Mouse (Mus musculus) spleen, adult 12 weeks (tissue): ENCODE results near the gene Gm11565.
"Not testable (repeated sequence)": the region's sequence is repeated elsewhere in the genome, so short reads cannot be mapped to it uniquely, and the experiment has no call there.

ENCODE experiments used
- DNase-seq: peaks from one replicate; pipeline ENCODE4 v3.0.0; 2022; ENCODE audit warnings: low spot score

The Gm11565 gene

GRCm38 (mm10) chr11:99914451-99914850, at the start of gene Gm11565:
Gene Gm11565 (plus strand): TSS chr11:99914751.
- no peak for DNase-seq

- DNase-seq: not testable (repeated sequence)
Observed at GRCm38 (mm10) chr11:99873089-99873488, 41.5 kb upstream of the Gm11565 start, which contains the start of gene Krtap9-1. Gene Krtap9-1 (plus strand): TSS chr11:99873389.

- not testable (repeated sequence) for DNase-seq
Observed at GRCm38 (mm10) chr11:99878887-99879286, 35.7 kb upstream of the Gm11565 start, which contains the start of gene Gm11567. Gene Gm11567 (plus strand): TSS chr11:99879187.

GRCm38 (mm10) chr11:99907620-99908019, 6.9 kb upstream of the Gm11565 start, which contains the start of gene Krtap31-1:
Gene Krtap31-1 (plus strand): TSS chr11:99907920.
- DNase-seq: no peak

- no peak for DNase-seq
Observed at GRCm38 (mm10) chr11:99935991-99936390, 21.4 kb downstream of the Gm11565 start, which contains the start of gene Krtap31-2. Gene Krtap31-2 (plus strand): TSS chr11:99936291.

GRCm38 (mm10) chr11:99937751-99938264, 23.3 kb downstream of the Gm11565 start:
- no peak for DNase-seq

- DNase-seq: no peak
Observed at GRCm38 (mm10) chr11:99948175-99948574, 33.6 kb downstream of the Gm11565 start, which contains the start of gene Krtap9-5. Gene Krtap9-5 (plus strand): TSS chr11:99948475.

GRCm38 (mm10) chr11:99964213-99964612, 49.7 kb downstream of the Gm11565 start:
- no peak for DNase-seq
